Mouse (Mus musculus): ENCODE data around the gene Sult6b2.

Sult6b2 gene

GRCm38 (mm10) chr6:142779812-142780573, 24.3 kb downstream of the Sult6b2 start:
- DNase-seq (ENCODE audit: low read depth, low spot score): peak; percentile 74

GRCm38 (mm10) chr6:142779045-142779811, 25.1 kb downstream of the Sult6b2 start:
- DNase-seq (ENCODE audit: low read depth, low spot score): peak; percentile 68

DNA sequence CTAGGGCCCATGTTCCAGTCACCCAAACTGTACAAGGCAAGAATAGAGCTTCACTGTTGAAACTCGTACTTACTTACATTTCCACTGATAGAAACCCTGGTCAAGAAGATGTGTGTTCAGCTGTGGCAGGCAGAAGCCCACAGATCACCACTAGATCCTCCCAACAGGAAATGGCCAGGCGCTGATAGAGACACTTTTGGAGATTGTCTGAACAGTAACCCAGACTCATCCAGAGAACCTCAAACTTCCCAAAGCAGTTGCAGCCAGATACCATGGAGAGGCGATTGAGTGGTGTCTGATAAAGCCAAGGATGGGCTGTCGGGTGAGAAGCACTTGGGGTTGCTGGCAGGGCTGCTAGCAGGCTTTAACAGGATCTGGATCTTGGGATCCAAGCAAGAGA, 27.4 kb downstream of the Sult6b2 start:
- DNase-seq (ENCODE audit: low read depth, low spot score): no peak

GRCm38 (mm10) chr6:142773566-142773965, 30.7 kb downstream of the Sult6b2 start:
- DNase-seq (ENCODE audit: low read depth, low spot score): no peak

GRCm38 (mm10) chr6:142771643-142772042, 32.7 kb downstream of the Sult6b2 start:
- DNase-seq (ENCODE audit: low read depth, low spot score): no peak

DNA sequence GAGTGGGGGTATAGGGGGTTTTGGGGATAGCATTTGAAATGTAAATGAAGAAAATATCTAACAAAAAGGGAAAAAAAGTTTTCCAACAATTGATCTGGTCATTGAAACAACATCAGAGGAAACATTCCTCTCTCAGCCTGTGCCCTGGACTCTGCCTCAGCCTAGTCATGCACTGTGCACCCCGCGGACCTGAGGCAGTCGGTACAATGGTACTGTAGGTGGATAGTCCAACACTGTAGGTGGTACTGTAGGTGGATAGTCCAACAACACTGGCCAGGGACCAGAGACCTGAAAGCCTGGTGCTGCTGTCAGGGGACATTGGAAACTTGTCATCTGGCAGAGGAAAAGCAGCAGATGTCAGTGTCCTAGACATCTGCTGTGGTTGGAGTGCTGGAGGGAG, 34.4 kb downstream of the Sult6b2 start:
- no peak for DNase-seq (ENCODE audit: low read depth, low spot score)

- DNase-seq (ENCODE audit: low read depth, low spot score): no peak
Measured at GRCm38 (mm10) chr6:142767305-142767704, 37.0 kb downstream of the Sult6b2 start.

GRCm38 (mm10) chr6:142764933-142765332, 39.4 kb downstream of the Sult6b2 start:
- no peak for DNase-seq (ENCODE audit: low read depth, low spot score)

- no peak for DNase-seq (ENCODE audit: low read depth, low spot score)
Measured at GRCm38 (mm10) chr6:142759633-142760032, 44.7 kb downstream of the Sult6b2 start.

DNA sequence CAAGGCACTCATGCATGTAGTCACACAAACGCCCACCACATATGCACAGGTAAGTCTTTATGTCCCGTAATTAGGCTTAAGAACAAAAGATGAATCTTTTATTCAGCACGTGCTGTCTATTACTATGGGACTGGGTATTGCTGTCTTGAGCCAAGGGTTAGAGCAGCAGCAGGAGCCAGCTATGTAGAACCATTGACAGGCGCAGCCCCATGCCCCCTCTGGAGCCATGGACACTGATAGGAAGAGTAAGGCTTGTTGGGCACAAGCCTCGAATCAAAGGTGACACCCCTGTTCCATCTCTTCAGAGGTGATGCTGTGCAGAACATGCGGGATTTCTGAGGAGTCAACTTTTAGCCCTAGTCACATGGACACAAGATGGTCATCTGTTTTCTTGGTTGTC, 45.7 kb downstream of the Sult6b2 start:
- DNase-seq (ENCODE audit: low read depth, low spot score): no peak

- no peak for DNase-seq (ENCODE audit: low read depth, low spot score)
Measured at GRCm38 (mm10) chr6:142757976-142758375, 46.3 kb downstream of the Sult6b2 start.

DNA sequence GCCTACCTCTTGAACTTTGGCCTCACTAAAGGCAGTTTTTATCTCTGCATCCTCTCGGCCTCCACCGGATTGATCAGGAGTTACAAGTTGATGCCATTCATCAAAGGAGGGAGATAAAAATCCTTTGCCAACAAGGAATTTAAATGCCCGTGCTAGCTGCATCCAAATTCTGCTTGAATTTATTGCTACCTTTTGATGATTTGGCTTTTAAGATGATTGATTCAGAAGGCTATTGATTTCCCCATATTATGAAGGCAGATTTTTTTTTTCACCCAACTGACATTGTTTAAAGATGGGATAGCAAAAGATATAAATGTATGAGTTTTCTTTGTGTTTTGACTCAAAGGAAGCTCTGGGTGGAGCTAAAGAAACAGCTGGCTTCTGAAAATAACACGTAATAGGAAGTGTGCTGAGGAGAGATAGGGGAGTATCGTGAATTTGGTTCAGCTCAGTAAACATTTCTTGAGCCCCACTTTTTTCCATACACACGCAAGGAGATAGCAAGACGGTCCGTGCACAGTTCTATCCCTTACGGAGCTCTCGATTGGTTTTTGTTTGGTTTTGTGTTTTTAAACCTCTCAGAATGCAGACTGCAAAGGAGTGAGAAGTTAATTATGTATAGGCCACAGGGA, 46.9 kb downstream of the Sult6b2 start:
- DNase-seq (ENCODE audit: low read depth, low spot score): peak; percentile 74

- DNase-seq (ENCODE audit: low read depth, low spot score): peak; percentile 92
Measured at GRCm38 (mm10) chr6:142756507-142757333, 47.6 kb downstream of the Sult6b2 start, which contains the start of gene Cmas. Cmas (plus strand) TSS chr6:142756686.

- DNase-seq (ENCODE audit: low read depth, low spot score): peak; percentile 79
Measured at GRCm38 (mm10) chr6:142752331-142753246, 51.7 kb downstream of the Sult6b2 start.

DNA sequence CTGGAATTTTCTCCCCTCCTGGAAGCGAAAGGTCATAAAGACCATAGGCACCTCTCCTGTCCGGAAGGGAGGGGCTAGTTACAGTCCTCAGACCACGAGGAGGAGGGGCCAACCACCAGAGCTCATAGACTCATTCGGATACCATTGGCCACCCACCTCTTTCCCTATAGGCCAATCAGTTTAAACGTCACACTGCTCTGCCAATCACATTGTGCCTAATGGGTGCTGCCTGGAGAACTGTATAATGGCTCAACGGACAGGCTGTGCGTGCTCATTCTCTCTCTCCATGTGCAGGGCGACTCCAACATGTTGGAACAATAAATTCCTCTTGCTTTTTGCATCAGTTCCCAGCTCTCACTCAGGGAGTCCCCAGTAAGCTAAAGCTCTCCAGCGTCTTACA, 52.9 kb downstream of the Sult6b2 start:
- DNase-seq (ENCODE audit: low read depth, low spot score): no peak

DNA sequence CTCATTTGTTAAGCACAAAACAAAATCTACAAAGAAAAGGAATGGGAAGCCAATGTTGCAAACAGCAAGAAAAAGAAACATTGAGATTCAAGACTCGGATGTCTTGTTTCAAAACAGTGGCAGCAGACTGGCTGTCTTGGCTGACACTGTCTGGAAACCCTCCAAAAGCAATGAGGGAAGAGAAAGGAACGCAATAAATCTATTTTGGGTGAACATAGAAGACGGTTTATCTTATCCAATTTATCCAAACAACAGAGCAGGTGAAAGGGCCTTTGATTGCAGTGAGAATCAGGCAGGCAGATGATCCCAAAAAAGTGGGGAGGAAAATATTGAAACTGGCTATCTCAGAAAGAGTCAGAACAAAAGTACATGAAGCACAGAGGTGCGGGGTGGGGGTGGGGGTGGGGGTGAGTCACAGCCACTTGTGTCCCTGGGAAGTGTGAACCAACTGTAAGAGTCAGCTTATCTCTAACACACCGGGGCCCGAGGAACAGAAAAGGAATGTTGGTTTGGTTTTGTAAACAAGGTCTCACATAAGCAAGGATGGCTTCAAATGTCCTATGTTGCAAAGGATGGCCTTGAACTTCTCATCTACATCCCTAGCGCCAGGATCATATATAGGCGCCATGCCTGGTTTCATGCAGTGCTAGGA, 56.1 kb downstream of the Sult6b2 start:
- DNase-seq (ENCODE audit: low read depth, low spot score): no peak

- no peak for DNase-seq (ENCODE audit: low read depth, low spot score)
Measured at GRCm38 (mm10) chr6:142747165-142747564, 57.1 kb downstream of the Sult6b2 start.

GRCm38 (mm10) chr6:142746765-142747164, 57.5 kb downstream of the Sult6b2 start:
- no peak for DNase-seq (ENCODE audit: low read depth, low spot score)

GRCm38 (mm10) chr6:142745484-142745883, 58.8 kb downstream of the Sult6b2 start:
- no peak for DNase-seq (ENCODE audit: low read depth, low spot score)

DNA sequence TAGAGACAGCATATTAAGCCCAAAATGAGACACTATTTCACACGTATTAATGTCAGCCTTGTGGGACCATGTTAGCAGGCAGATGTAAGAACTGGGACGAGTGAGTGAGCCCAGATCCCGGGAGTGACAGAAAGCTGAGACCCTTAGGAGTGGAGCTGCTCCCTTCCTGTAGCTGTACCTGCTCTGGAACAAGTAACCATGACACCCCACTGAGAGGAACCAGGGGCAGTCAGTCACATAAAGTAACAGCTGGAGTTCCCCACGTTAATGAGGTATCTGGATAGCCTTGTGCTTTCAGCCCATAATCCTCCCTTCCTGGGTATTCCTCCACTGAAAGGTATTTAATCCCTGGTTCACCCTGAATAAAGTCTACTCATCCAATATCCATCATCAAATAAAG, 61.1 kb downstream of the Sult6b2 start:
- DNase-seq (ENCODE audit: low read depth, low spot score): no peak

Measured in CD4-positive helper T cell, adult 2 months (primary cell).